Mouse (Mus musculus): ENCODE measurements around the gene Lrrc66. TPM values are rescaled to one million over a fixed set of nuclear protein-coding genes. Genes with fewer than 3 reads are reported as not detected.
"Not testable (repeated sequence)": the region's sequence is repeated elsewhere in the genome, so short reads cannot be mapped to it uniquely, and the experiment has no call there.

The Lrrc66 gene
- total RNA-seq, 2 experiments from 2014 or later = 0.08 TPM; not detected in 1

GRCm38 (mm10) chr5:73618969-73619368, 13.4 kb downstream of the Lrrc66 start:
- intact Hi-C loops (cut with DNase I) = no loop called here

GRCm38 (mm10) chr5:73615211-73615610, 17.1 kb downstream of the Lrrc66 start:
- intact Hi-C loops (cut with DNase I) = no loop called here
- DNase-seq (ENCODE audit: low spot score) = no peak

More at GRCm38 (mm10) chr5:73618969-73619368, 13.4 kb downstream of the Lrrc66 start:
- DNase-seq (ENCODE audit: low spot score) = no peak

- intact Hi-C loops (cut with DNase I) = no loop called here
- DNase-seq (ENCODE audit: low spot score) = no peak
These were observed 19.0 kb downstream of the Lrrc66 start for GRCm38 (mm10) chr5:73613296-73613695.

- intact Hi-C loops (cut with DNase I) = no loop called here
- no peak for DNase-seq (ENCODE audit: low spot score)
These were observed 21.3 kb downstream of the Lrrc66 start for GRCm38 (mm10) chr5:73611071-73611470.

GRCm38 (mm10) chr5:73604964-73605363, 27.4 kb downstream of the Lrrc66 start:
- intact Hi-C loops (cut with DNase I) = no loop called here
- DNase-seq (ENCODE audit: low spot score) = no peak

- intact Hi-C loops (cut with DNase I) = no loop called here
- no peak for DNase-seq (ENCODE audit: low spot score)
These were observed 27.8 kb downstream of the Lrrc66 start for GRCm38 (mm10) chr5:73604542-73604941.

- intact Hi-C loops (cut with DNase I) = no loop called here
These were observed 29.5 kb downstream of the Lrrc66 start for GRCm38 (mm10) chr5:73602865-73603264.

GRCm38 (mm10) chr5:73601361-73601763, 31.0 kb downstream of the Lrrc66 start:
- intact Hi-C loops (cut with DNase I) = no loop called here
- DNase-seq (ENCODE audit: low spot score) = no peak

More at GRCm38 (mm10) chr5:73602865-73603264, 29.5 kb downstream of the Lrrc66 start:
- DNase-seq (ENCODE audit: low spot score) = no peak

- intact Hi-C loops (cut with DNase I) = no loop called here
- DNase-seq (ENCODE audit: low spot score) = no peak
These were observed 32.3 kb downstream of the Lrrc66 start for GRCm38 (mm10) chr5:73599991-73600390.

- DNase-seq (ENCODE audit: low spot score) = no peak
- intact Hi-C loops (cut with DNase I) = no loop called here
These were observed 33.2 kb downstream of the Lrrc66 start for GRCm38 (mm10) chr5:73598943-73599695.

GRCm38 (mm10) chr5:73587119-73587518, 45.2 kb downstream of the Lrrc66 start:
- DNase-seq (ENCODE audit: low spot score) = no peak
- intact Hi-C loops (cut with DNase I) = no loop called here

- DNase-seq (ENCODE audit: low spot score) = no peak
These were observed 45.7 kb downstream of the Lrrc66 start for GRCm38 (mm10) chr5:73586597-73586996.

GRCm38 (mm10) chr5:73585212-73586115, 46.9 kb downstream of the Lrrc66 start:
- intact Hi-C loops (cut with DNase I) = no loop called here

More at GRCm38 (mm10) chr5:73586597-73586996, 45.7 kb downstream of the Lrrc66 start:
- intact Hi-C loops (cut with DNase I) = no loop called here

GRCm38 (mm10) chr5:73584011-73584410, 48.3 kb downstream of the Lrrc66 start:
- DNase-seq (ENCODE audit: low spot score); intact Hi-C loops (cut with DNase I): not testable (repeated sequence)

More at GRCm38 (mm10) chr5:73585212-73586115, 46.9 kb downstream of the Lrrc66 start:
- DNase-seq (ENCODE audit: low spot score) = no peak

- DNase-seq (ENCODE audit: low spot score) = no peak
These were observed 54.2 kb downstream of the Lrrc66 start for GRCm38 (mm10) chr5:73578131-73578530.

GRCm38 (mm10) chr5:73576708-73577107, 55.6 kb downstream of the Lrrc66 start:
- intact Hi-C loops (cut with DNase I) = no loop called here

More at GRCm38 (mm10) chr5:73578131-73578530, 54.2 kb downstream of the Lrrc66 start:
- intact Hi-C loops (cut with DNase I) = no loop called here

GRCm38 (mm10) chr5:73574616-73575015, 57.7 kb downstream of the Lrrc66 start:
- intact Hi-C loops (cut with DNase I) = no loop called here
- no peak for DNase-seq (ENCODE audit: low spot score)

More at GRCm38 (mm10) chr5:73576708-73577107, 55.6 kb downstream of the Lrrc66 start:
- no peak for DNase-seq (ENCODE audit: low spot score)

GRCm38 (mm10) chr5:73573789-73574188, 58.5 kb downstream of the Lrrc66 start:
- DNase-seq (ENCODE audit: low spot score) = peak; percentile 28
- intact Hi-C loops (cut with DNase I) = no loop called here

GRCm38 (mm10) chr5:73572846-73573245, 59.5 kb downstream of the Lrrc66 start:
- intact Hi-C loops (cut with DNase I) = no loop called here
- no peak for DNase-seq (ENCODE audit: low spot score)

GRCm38 (mm10) chr5:73571395-73572156, 60.8 kb downstream of the Lrrc66 start:
- intact Hi-C loops (cut with DNase I) = no loop called here
- DNase-seq (ENCODE audit: low spot score) = no peak
